Mouse (Mus musculus): ENCODE measurements around the gene Fam20a.

DNA sequence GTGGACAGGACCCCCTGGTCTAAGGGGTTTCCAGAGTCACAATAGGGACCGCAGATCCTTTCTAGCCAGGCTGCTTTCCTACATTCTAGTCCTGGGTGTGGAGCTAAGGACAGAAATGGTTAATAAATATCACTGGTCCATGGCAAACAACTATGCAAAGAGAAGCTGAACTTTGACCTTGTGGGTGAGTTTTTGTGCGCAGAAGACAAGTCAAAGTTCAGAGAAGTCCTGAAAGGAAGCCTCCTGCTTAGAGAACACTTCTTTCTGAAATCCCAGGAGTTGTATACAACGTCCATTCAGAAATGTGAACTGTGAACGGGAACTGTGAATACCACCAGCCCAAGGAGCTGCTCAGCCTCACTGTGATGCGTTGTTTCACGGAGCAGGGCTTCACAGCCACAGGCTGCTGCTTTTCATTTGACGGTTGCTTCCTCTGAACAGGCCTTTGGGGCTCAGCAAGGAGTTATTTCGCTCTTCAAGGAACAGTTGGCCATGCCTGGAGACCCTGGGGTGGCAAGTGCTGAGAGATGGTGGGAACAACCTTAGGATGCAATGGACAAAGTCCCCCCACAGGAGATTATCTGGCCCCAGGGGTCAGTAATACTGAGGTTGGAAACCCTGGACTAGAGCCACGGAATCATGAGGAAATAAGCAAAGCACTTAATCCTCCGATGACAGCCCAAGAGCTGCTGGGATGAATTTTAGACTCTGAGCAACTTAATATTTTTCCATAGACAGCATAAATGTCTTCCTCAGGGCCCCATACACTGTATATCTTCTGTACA lies 19.9 kb downstream of the Fam20a start:
- TF ChIP-seq CTCF (IDR thresholded peaks at IDR 0.05; ENCODE audit: low read depth, low read length) (no peak), POLR2A (IDR thresholded peaks at IDR 0.05; ENCODE audit: extremely low read depth, insufficient read depth, low read length) (no peak)

Data from liver, adult 2 months (tissue).